In the genomic region with DNA sequence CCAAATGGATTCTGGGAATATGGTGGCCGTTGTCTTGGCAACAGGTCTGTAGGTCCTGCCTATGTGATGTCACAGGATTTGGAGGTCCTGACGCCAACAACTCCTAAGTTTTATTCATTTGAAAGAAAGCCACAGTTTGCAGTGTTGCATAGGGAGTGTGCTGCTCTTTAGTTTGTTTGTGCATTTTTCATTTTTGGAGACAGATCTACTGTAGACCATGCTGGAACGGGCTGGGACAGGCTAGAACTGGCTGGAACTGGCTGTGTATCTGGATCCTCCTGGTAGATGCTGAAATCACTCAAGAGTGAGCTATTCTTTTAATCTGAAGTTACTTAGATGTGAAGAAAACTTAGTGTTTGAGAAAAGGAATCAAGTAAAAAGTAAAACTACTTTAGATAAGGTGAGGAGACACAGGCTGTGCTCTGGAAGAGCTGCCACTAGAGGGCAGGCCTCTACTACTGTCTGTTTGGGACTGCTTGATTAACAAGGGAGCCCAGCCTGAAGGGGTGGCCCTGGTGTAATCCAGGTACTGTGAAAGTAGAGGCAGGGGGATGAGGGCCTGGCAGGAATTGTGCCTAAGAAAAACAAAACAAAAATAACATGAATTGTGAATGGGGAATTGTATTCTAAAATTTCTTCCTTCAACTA, we compare ENCODE assay signal across 8 mouse cellular contexts. TPM values are rescaled to one million over a fixed set of nuclear protein-coding genes. Genes with fewer than 3 reads are reported as not detected.
DNase-seq lines count a peak whose midpoint lies in the region; ATAC-seq and TF ChIP-seq lines count a peak whose summit lies in the region.

No protein-coding gene starts in this region.

- DNase-seq in CD4-positive helper T cell, adult 2 months (ENCODE audit: low read depth, low spot score), result peak; percentile 47
- DNase-seq in MEL (ENCODE audit: low read depth, low spot score), result peak; percentile 94
- peak; percentile 56 to 66 for DNase-seq in cerebellum, postnatal 14 days
- DNase-seq in gastrocnemius, postnatal 14 days, result peak; percentile 25
- peak; percentile 57 to 59 for DNase-seq in kidney, postnatal 25 days
- DNase-seq in lung, embryonic 14.5 days, result peak; percentile 84
- DNase-seq in retina, postnatal 7 days (ENCODE audit: low read depth, low spot score), result peak; percentile 39
- no peak for DNase-seq in yolk sac, embryonic 10.5 days (ENCODE audit: low spot score)

- H3K4me1 ChIP-seq in MEL (ENCODE audit: control insufficient read depth in 1 of 2, insufficient read depth in 2 of 2, low read length in 2 of 2), result peaks cover 0 to 8% of the 10 kb centered on the region in 2 experiments; a peak in 1 of 4 replicates
- no peaks in the 10 kb centered on the region for H3K4me1 ChIP-seq in lung, embryonic 14.5 days (ENCODE audit: insufficient read depth)

- TF ChIP-seq EP300 in MEL (IDR thresholded peaks at IDR 0.05; ENCODE audit: low read depth in 1 of 2, low read length in 2 of 2), result no peak

- H3K9me3 ChIP-seq in MEL (replicated peaks; ENCODE audit: insufficient read depth, low read length), result no peaks in the 10 kb centered on the region
- H3K9me3 ChIP-seq in lung, embryonic 14.5 days (ENCODE audit: low read depth, low read length), result no peaks in the 10 kb centered on the region; the same call in 1 of the 2 replicates

- WGBS in lung, embryonic 14.5 days, result 90% methylated on average over 3 of the region's 3 CpGs

- peak; percentile 99 to 100 (median 99) for TF ChIP-seq CTCF in MEL (IDR thresholded peaks at IDR 0.05 in 2 of 3, conservative IDR thresholded peaks at IDR 0.05 in 1 of 3; ENCODE audit: control insufficient read depth in 1 of 3, insufficient read depth in 1 of 3, low read depth in 2 of 3, low read length in 3 of 3, poor library complexity in 1 of 3, severe bottlenecking in 1 of 3)
- peak; percentile 82 for TF ChIP-seq CTCF in lung, embryonic 14.5 days (IDR thresholded peaks at IDR 0.05; ENCODE audit: low read depth)

- no peaks in the 10 kb centered on the region for H3K27me3 ChIP-seq in MEL (ENCODE audit: control insufficient read depth in 1 of 2, insufficient read depth in 2 of 2, low read length in 2 of 2)
- no peaks in the 10 kb centered on the region for H3K27me3 ChIP-seq in lung, embryonic 14.5 days (ENCODE audit: insufficient read depth, low read length)

- peak; percentile 52; the same call in 1 of the 2 replicates for ATAC-seq in lung, embryonic 14.5 days (ENCODE audit: insufficient read depth)

- no peak overlapping the region for H3K4me3 ChIP-seq in MEL (ENCODE audit: control insufficient read depth in 1 of 2, insufficient read depth in 1 of 2, low read depth in 2 of 2, low read length in 2 of 2)
- H3K4me3 ChIP-seq in lung, embryonic 14.5 days (ENCODE audit: low read depth, low read length), result no peak overlapping the region

- TF ChIP-seq RAD21 in MEL (IDR thresholded peaks at IDR 0.05; ENCODE audit: low read depth, low read length), result peak; percentile 100

- H3K4me2 ChIP-seq in lung, embryonic 14.5 days, result no peak overlapping the region

- TF ChIP-seq POLR2A in MEL (IDR thresholded peaks at IDR 0.05; ENCODE audit: control insufficient read depth in 1 of 2, insufficient read depth in 1 of 2, low read depth in 1 of 2, low read length in 2 of 2, poor library complexity in 1 of 2), result no peak

- H3K36me3 ChIP-seq in MEL (ENCODE audit: control insufficient read depth in 1 of 2, insufficient read depth in 2 of 2, low read length in 2 of 2), result peaks cover 0 to 8% of the 10 kb centered on the region in 2 experiments; a peak in 2 of 4 replicates
- H3K36me3 ChIP-seq in lung, embryonic 14.5 days (ENCODE audit: insufficient read depth), result no peaks in the 10 kb centered on the region

- intact Hi-C loops in gastrocnemius, postnatal 14 days (cut with DNase I; ENCODE audit: low total_unique reads), result no loop called here

- H3K27ac ChIP-seq in MEL (ENCODE audit: control insufficient read depth, low read depth, low read length), result no peak overlapping the region
- H3K27ac ChIP-seq in lung, embryonic 14.5 days (ENCODE audit: low read depth), result no peak overlapping the region

- H3K79me2 ChIP-seq in MEL (ENCODE audit: control insufficient read depth, insufficient read depth, low read length, poor library complexity), result no peaks in the 10 kb centered on the region

- H3K9ac ChIP-seq in MEL (ENCODE audit: control insufficient read depth, low read depth, low read length, poor library complexity, severe bottlenecking), result no peak overlapping the region
- H3K9ac ChIP-seq in lung, embryonic 14.5 days, result no peak overlapping the region

TF ChIP-seq in MEL, 35 proteins besides CTCF, POLR2A, EP300 and RAD21:
- TF ChIP-seq MAZ (IDR thresholded peaks at IDR 0.05; ENCODE audit: low read depth, low read length) (peak; percentile 75), SIN3A (IDR thresholded peaks at IDR 0.05; ENCODE audit: low read length) (peak; percentile 48), MAX (IDR thresholded peaks at IDR 0.05; ENCODE audit: low read length) (no peak), HCFC1 (IDR thresholded peaks at IDR 0.05; ENCODE audit: low read depth, low read length) (peak; percentile 48), USF1 (IDR thresholded peaks at IDR 0.05; ENCODE audit: low read depth, low read length) (no peak), SMC3 (IDR thresholded peaks at IDR 0.05; ENCODE audit: low read depth, low read length) (peak; percentile 94), ZC3H11A (IDR thresholded peaks at IDR 0.05; ENCODE audit: low read depth, low read length) (peak; percentile 85), KAT2A (conservative IDR thresholded peaks at IDR 0.05; ENCODE audit: low read depth, low read length) (no peak), GATA1 (IDR thresholded peaks at IDR 0.05; ENCODE audit: low read depth, low read length) (peak; percentile 78)

RNA-seq across cellular contexts. Expression of gene Bbs9, which starts 43.0 kb away (rescaled TPM):
- 15.1 and 18.5 TPM in 2 replicates for total RNA-seq in MEL (2012; rRNA removed)
- 10 to 100 TPM in 1 of 2 experiments, not detected in 1; 19.5 TPM for polyA plus RNA-seq in MEL (2012; ENCODE audit: insufficient read depth in 1 of 2, insufficient read length in 2 of 2, low read depth in 1 of 2, low replicate concordance in 2 of 2, missing spikeins in 1 of 2)
- 1 to 10 TPM; 8.2 to 9.4 TPM for total RNA-seq in gastrocnemius, postnatal 14 days (2021)
- 12.5 and 17.1 TPM in 2 replicates for polyA plus RNA-seq in lung, embryonic 14.5 days (2014; fragmentation: Nextera tagmentation; extraction: Ambion mirVana)

RNA-seq across cellular contexts. Expression of gene Rp9, which starts 49.0 kb away (rescaled TPM):
- 334 and 405 TPM in 2 replicates for total RNA-seq in MEL (2012; rRNA removed)
- 100 to 1,000 TPM; 225 to 417 TPM for polyA plus RNA-seq in MEL (2012; ENCODE audit: insufficient read depth in 1 of 2, insufficient read length in 2 of 2, low read depth in 1 of 2, low replicate concordance in 2 of 2, missing spikeins in 1 of 2)
- 10 to 100 TPM; 19.5 to 23.6 TPM for total RNA-seq in gastrocnemius, postnatal 14 days (2021)
- 65.7 and 71.0 TPM in 2 replicates for polyA plus RNA-seq in lung, embryonic 14.5 days (2014; fragmentation: Nextera tagmentation; extraction: Ambion mirVana)

Comparison
In these comparisons a context has a peak if more than half of its experiments do, and no peak if none do; other contexts are left out.
1. RNA of gene Rp9, which starts 49.0 kb away (total RNA-seq): 334 to 405 TPM in MEL; 19.5 to 23.6 TPM in gastrocnemius, postnatal 14 days; every median in the first group is over 10 times any median in the second.